Mouse (Mus musculus): ENCODE results near the gene Inpp5d. TPM values are rescaled to one million over a fixed set of nuclear protein-coding genes. Genes with fewer than 3 reads are reported as not detected.

Inpp5d gene
- polyA plus RNA-seq, 1 experiment from 2014 or later, result 13.6 TPM

GRCm38 (mm10) chr1:87658063-87658462 lies 38.0 kb downstream of the Inpp5d start:
- no peak for ATAC-seq
- no peak for DNase-seq (ENCODE audit: low spot score)
- Histone ChIP-seq H3K4me2 (replicated peaks; ENCODE audit: low read depth, low read length) (no peak overlapping the region), H3K36me3 (ENCODE audit: insufficient read depth, low read length) (no peaks in the 10 kb centered on the region), H3K9ac (replicated peaks; ENCODE audit: low read depth) (no peak overlapping the region), H3K27me3 (replicated peaks; ENCODE audit: insufficient read depth, low read length) (no peaks in the 10 kb centered on the region), H3K27ac (ENCODE audit: low read length) (no peak overlapping the region), H3K9me3 (ENCODE audit: low read length) (no peaks in the 10 kb centered on the region), H3K4me3 (ENCODE audit: low read depth, low read length) (no peak overlapping the region), H3K4me1 (ENCODE audit: insufficient read depth, low read depth, low read length) (no peaks in the 10 kb centered on the region)
- WGBS, result 75% methylated on average over 3 of the region's 3 CpGs
- TF ChIP-seq EP300 (IDR thresholded peaks at IDR 0.05) (no peak), CTCF (IDR thresholded peaks at IDR 0.05) (no peak)

- TF ChIP-seq CTCF (IDR thresholded peaks at IDR 0.05) (no peak), EP300 (IDR thresholded peaks at IDR 0.05) (no peak)
- Histone ChIP-seq H3K4me1 (ENCODE audit: insufficient read depth, low read depth, low read length) (no peaks in the 10 kb centered on the region), H3K9ac (replicated peaks; ENCODE audit: low read depth) (no peak overlapping the region), H3K36me3 (ENCODE audit: insufficient read depth, low read length) (no peaks in the 10 kb centered on the region), H3K4me2 (replicated peaks; ENCODE audit: low read depth, low read length) (no peak overlapping the region), H3K27ac (ENCODE audit: low read length) (no peak overlapping the region), H3K27me3 (replicated peaks; ENCODE audit: insufficient read depth, low read length) (no peaks in the 10 kb centered on the region), H3K4me3 (ENCODE audit: low read depth, low read length) (no peak overlapping the region), H3K9me3 (ENCODE audit: low read length) (no peaks in the 10 kb centered on the region)
- ATAC-seq, result no peak
- 84% methylated on average over 2 of the region's 2 CpGs for WGBS
- DNase-seq (ENCODE audit: low spot score), result no peak
Measured at GRCm38 (mm10) chr1:87658485-87658884, 38.4 kb downstream of the Inpp5d start.

GRCm38 (mm10) chr1:87658937-87659617 lies 39.0 kb downstream of the Inpp5d start:
- ATAC-seq, result no peak
- H3K4me1 ChIP-seq (ENCODE audit: insufficient read depth, low read depth, low read length), result no peaks in the 10 kb centered on the region
- H3K4me3 ChIP-seq (ENCODE audit: low read depth, low read length), result no peak overlapping the region
- WGBS, result 71% methylated on average over 8 of the region's 8 CpGs
- TF ChIP-seq CTCF (IDR thresholded peaks at IDR 0.05), result no peak
- no peak for TF ChIP-seq EP300 (IDR thresholded peaks at IDR 0.05)
- H3K36me3 ChIP-seq (ENCODE audit: insufficient read depth, low read length), result no peaks in the 10 kb centered on the region
- H3K9me3 ChIP-seq (ENCODE audit: low read length), result no peaks in the 10 kb centered on the region
- H3K27me3 ChIP-seq (replicated peaks; ENCODE audit: insufficient read depth, low read length), result no peaks in the 10 kb centered on the region
- H3K9ac ChIP-seq (replicated peaks; ENCODE audit: low read depth), result no peak overlapping the region
- DNase-seq (ENCODE audit: low spot score), result peak; percentile 64
- no peak overlapping the region for H3K4me2 ChIP-seq (replicated peaks; ENCODE audit: low read depth, low read length)
- H3K27ac ChIP-seq (ENCODE audit: low read length), result no peak overlapping the region

- H3K4me3 ChIP-seq (ENCODE audit: low read depth, low read length), result no peak overlapping the region
- H3K9ac ChIP-seq (replicated peaks; ENCODE audit: low read depth), result no peak overlapping the region
- no peak overlapping the region for H3K27ac ChIP-seq (ENCODE audit: low read length)
- ATAC-seq (no peak), DNase-seq (ENCODE audit: low spot score) (no peak)
- H3K36me3 ChIP-seq (ENCODE audit: insufficient read depth, low read length), result no peaks in the 10 kb centered on the region
- WGBS, result 77% methylated on average over 4 of the region's 4 CpGs
- no peaks in the 10 kb centered on the region for H3K4me1 ChIP-seq (ENCODE audit: insufficient read depth, low read depth, low read length)
- no peaks in the 10 kb centered on the region for H3K27me3 ChIP-seq (replicated peaks; ENCODE audit: insufficient read depth, low read length)
- TF ChIP-seq CTCF (IDR thresholded peaks at IDR 0.05), result no peak
- no peak for TF ChIP-seq EP300 (IDR thresholded peaks at IDR 0.05)
- no peaks in the 10 kb centered on the region for H3K9me3 ChIP-seq (ENCODE audit: low read length)
- H3K4me2 ChIP-seq (replicated peaks; ENCODE audit: low read depth, low read length), result no peak overlapping the region
Measured at GRCm38 (mm10) chr1:87659618-87659960, 39.5 kb downstream of the Inpp5d start.

- peak; percentile 61; the same call in 1 of the 2 replicates for ATAC-seq
Measured at GRCm38 (mm10) chr1:87660740-87661139, 40.6 kb downstream of the Inpp5d start.

GRCm38 (mm10) chr1:87663992-87664391 lies 43.9 kb downstream of the Inpp5d start:
- Histone ChIP-seq H3K4me2 (replicated peaks; ENCODE audit: low read depth, low read length) (no peak overlapping the region), H3K9ac (replicated peaks; ENCODE audit: low read depth) (no peak overlapping the region), H3K4me1 (ENCODE audit: insufficient read depth, low read depth, low read length) (no peaks in the 10 kb centered on the region), H3K27ac (ENCODE audit: low read length) (no peak overlapping the region), H3K9me3 (ENCODE audit: low read length) (no peaks in the 10 kb centered on the region), H3K27me3 (replicated peaks; ENCODE audit: insufficient read depth, low read length) (no peaks in the 10 kb centered on the region), H3K4me3 (ENCODE audit: low read depth, low read length) (no peak overlapping the region), H3K36me3 (ENCODE audit: insufficient read depth, low read length) (no peaks in the 10 kb centered on the region)
- DNase-seq (ENCODE audit: low spot score), result no peak
- no peak for ATAC-seq
- 72% methylated on average over 2 of the region's 2 CpGs for WGBS
- TF ChIP-seq EP300 (IDR thresholded peaks at IDR 0.05) (no peak), CTCF (IDR thresholded peaks at IDR 0.05) (peak; percentile 55)

More at GRCm38 (mm10) chr1:87660740-87661139, 40.6 kb downstream of the Inpp5d start:
- no peak for TF ChIP-seq EP300 (IDR thresholded peaks at IDR 0.05)
- peak; percentile 17; the same call in 1 of the 2 replicates for TF ChIP-seq CTCF (IDR thresholded peaks at IDR 0.05)
- no peak for DNase-seq (ENCODE audit: low spot score)
- Histone ChIP-seq H3K36me3 (ENCODE audit: insufficient read depth, low read length) (no peaks in the 10 kb centered on the region), H3K9me3 (ENCODE audit: low read length) (no peaks in the 10 kb centered on the region), H3K27ac (ENCODE audit: low read length) (peak overlapping the region; percentile 39; the same call in 1 of the 2 replicates), H3K4me1 (ENCODE audit: insufficient read depth, low read depth, low read length) (no peaks in the 10 kb centered on the region), H3K4me2 (replicated peaks; ENCODE audit: low read depth, low read length) (no peak overlapping the region), H3K27me3 (replicated peaks; ENCODE audit: insufficient read depth, low read length) (no peaks in the 10 kb centered on the region), H3K4me3 (ENCODE audit: low read depth, low read length) (no peak overlapping the region), H3K9ac (replicated peaks; ENCODE audit: low read depth) (no peak overlapping the region)
- 63% methylated on average over 1 of the region's 1 CpGs for WGBS
